Mouse (Mus musculus) cerebellum, postnatal 36 days (tissue): ENCODE data around the gene Itgad.
"Not testable (repeated sequence)": the region's sequence is repeated elsewhere in the genome, so short reads cannot be mapped to it uniquely, and the experiment has no call there.

Experiments used
- DNase-seq, 2 experiments: peaks; one replicate each; pipeline ENCODE4 v3.0.0; 2021 to 2022; ENCODE audit warnings: mixed read lengths in 2 of 2

Gene Itgad

GRCm38 (mm10) chr7:128154076-128154475 is at the start of gene Itgad:
Gene Itgad (plus strand): TSS chr7:128154376.
- DNase-seq = no peak

DNA sequence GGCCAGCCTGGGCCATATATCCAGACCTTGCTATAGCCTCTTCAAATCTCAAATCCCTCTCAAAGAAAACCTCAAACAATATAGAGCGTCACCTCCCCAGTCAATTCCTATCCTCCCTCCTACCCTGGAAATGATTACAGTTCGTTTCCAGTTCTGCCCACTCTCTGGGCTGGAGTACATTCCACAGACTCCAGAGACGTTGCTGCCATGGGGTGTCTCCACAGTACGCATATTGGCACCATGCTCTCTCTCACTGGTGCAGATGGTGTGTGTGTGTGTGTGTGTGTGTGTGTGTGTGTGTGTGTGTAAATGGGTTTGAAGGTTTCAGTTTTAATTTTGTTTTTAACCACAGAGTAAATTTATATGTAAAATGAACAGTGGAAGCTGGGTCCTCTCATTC is 48.9 kb upstream of the Itgad start:
- no peak for DNase-seq

GRCm38 (mm10) chr7:128107462-128107861 is 46.7 kb upstream of the Itgad start:
- DNase-seq = no peak

DNA sequence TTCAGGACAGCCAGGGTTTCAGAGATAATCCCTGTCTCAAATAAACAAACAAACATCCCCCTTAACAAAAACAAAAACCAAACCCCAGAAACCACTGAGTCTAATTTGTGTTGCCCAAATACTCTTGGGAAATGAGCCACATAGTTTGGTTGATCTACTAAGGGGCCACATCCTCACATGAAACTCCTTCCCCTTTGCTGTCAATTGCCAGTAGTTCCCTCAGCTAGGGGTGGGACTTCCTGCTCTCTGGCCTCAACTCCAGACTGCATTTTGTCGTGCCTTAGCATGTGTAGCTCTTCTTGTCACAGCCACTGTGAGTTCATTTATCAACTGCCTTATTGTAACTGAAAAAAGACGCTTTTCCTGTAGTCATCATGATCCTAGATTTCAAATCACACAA is 43.9 kb upstream of the Itgad start:
- no peak for DNase-seq

DNA sequence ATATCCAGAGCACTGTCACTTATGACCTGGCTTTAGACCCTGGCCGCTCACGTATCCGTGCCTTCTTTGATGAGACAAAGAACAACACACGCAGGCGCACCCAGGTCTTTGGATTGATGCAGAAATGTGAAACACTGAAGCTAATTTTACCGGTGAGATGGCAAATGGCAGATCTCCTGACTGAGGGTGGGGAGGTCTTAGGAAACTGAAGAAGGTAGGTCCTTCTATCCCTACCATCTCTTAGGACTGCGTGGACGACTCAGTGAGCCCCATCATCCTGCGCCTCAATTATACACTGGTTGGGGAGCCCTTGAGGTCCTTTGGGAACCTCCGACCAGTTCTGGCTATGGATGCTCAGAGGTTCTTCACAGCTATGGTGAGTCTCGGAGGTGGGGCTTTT is 42.0 kb upstream of the Itgad start:
- DNase-seq = no peak

- no peak for DNase-seq
Observed at GRCm38 (mm10) chr7:128114371-128115105, 39.6 kb upstream of the Itgad start.

GRCm38 (mm10) chr7:128115211-128115958 is 38.8 kb upstream of the Itgad start:
- DNase-seq = no peak

GRCm38 (mm10) chr7:128116396-128116795 is 37.8 kb upstream of the Itgad start:
- no peak for DNase-seq

DNA sequence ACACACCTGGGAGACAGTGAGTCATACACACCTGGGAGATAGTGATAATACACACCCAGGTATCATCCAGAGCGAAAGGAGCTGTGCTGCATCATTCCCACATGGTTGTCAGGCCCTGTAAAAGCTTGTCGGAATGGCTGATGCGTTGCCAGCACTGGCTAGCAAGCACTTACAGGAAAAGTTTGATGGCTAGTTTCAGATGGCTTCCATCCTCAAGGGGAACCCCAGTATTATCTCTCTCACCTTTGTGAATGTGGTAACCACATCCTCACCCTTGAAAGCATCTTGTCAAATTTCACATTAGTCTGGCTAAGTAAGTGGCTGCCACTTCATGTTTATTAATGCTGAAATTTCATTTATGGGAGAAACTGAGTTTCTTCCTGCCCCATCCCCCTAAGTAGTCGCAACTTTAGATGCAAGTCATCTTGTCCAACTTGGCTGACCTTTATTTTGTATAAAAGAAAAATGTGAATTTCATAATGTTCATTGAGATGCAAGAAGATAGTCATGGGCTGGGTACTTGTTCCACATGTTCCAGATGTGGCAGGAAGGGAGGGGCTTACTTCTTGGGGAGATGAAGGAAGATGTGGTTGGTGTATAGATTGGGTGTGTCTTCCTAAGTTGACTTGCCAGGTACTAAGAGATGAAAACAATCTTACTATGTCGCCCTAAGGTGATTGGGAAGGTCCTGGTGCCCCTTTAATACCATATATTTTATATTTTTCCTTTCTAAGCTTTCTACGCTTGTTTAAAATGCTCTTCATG is 34.3 kb upstream of the Itgad start:
- DNase-seq = no peak

- no peak for DNase-seq
Observed at GRCm38 (mm10) chr7:128128741-128129720, 25.1 kb upstream of the Itgad start, which contains the start of gene Itgax. Gene Itgax (plus strand): TSS chr7:128129547.

GRCm38 (mm10) chr7:128132148-128132547 is 22.0 kb upstream of the Itgad start:
- DNase-seq = no peak

GRCm38 (mm10) chr7:128133596-128133995 is 20.6 kb upstream of the Itgad start:
- no peak for DNase-seq

DNA sequence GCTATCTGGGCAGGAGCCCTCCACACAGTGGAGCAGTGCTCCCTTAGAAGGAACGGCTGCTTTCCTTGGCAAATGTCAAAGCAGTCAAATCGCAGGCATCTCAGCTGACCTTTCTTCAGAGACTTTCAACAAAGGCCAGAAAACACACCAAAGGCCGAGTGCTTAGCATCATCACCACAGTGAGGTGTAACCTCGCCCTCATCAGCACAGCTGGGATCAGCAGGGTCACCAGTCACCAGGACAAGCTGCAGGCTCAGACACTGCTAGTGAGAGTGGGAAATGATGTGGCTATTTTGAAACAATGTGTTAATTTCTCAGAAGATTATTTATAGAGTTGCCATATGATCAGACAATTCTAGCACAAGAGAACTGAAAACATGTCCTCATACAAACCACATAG is 17.2 kb upstream of the Itgad start:
- DNase-seq = no peak

- DNase-seq = peak; percentile 21 to 30
Observed at GRCm38 (mm10) chr7:128139611-128140010, 14.6 kb upstream of the Itgad start.

GRCm38 (mm10) chr7:128150970-128151369 is 3.2 kb upstream of the Itgad start:
- no peak for DNase-seq

DNA sequence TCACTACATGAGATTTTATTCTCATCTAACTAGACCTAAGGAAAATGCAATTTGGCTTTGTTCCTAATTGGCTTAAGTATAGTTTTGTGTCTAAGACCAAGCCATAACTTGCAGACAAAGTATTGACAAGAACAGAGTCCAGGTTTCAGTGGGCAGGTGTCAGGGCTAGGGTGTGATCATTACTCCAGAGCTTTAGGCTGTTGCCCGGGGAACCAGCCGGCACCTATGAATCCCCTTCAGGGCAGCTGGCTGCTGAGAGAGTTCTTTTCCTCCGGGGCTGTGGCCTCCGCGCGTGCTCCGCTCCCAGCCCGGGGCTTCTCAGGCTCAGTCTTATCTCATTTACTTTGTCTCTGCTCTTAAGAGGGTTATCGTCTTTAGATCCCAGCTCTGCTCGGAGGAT is 748 bp downstream of the Itgad start:
- no peak for DNase-seq

DNA sequence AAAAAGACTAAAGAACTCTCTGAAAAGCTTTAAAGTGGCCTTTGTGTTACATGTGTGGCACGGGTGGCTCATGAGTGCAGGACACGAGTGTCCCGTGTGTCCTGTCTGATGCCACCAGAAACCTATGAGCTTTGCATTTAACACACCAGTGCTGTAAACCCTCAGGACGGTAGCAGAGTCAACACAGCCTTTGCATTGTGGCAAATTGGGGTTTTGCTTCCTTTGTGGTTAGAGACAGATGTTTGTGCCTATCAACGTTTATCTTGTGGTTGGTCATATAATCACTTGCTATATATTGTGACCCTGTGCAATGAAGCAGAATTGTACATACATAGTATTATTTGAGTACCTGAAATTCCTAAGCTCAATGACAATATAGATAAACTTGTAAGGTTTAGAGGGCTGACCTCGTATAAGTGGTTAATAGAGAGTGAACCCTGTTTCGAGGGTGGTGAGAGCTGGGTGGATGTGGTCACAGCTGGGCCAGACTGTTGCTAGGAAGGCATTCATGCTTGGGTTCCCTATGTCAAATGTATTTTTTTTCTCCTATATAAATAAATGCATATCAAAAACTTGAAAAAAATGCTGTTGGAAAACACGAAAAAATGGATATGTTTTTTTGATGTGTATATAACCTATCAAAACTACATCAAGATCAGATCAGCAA is 4.6 kb downstream of the Itgad start:
- not testable (repeated sequence) for DNase-seq

GRCm38 (mm10) chr7:128164001-128164400 is 9.8 kb downstream of the Itgad start:
- no peak for DNase-seq

DNA sequence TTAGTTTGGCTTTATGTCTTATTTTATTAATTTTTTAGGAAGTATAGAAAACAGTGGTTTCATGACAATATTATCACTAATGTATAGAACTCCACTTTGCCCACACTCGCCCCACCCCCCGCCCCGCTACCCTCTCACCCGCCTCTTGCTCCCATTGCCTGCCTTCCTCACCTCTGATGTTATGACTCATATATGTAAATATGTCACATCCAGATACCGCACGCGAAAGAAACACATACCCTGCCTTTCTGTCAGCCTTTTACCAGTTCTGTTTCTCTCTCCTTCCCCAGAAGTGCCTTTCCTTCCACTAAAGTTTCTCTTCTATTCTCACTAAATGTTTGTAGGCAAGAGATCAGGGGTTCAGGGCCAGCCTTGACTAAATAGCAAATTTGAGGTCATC is 12.2 kb downstream of the Itgad start:
- DNase-seq = no peak

GRCm38 (mm10) chr7:128169996-128170395 is 15.8 kb downstream of the Itgad start:
- no peak for DNase-seq

DNA sequence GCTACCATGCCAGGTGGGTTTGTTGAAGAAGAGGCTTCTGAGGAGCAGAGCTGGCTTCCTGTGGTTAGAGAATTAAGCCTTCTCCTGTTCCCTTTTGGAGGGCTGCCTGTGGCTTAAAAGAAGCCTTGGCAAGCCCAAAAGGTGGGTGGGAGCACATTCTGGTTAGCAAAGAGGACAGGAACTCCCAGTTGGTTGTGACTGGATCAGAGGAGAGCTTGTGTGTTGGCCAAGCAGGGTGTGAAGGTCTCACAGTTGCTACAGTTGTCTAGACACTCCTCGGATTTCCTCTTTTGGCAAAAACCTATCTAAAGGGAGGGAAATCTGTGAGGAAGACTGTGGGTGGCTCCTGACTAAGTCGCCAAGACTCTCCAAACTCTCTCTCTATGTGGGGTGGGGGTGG is 24.2 kb downstream of the Itgad start:
- no peak for DNase-seq

- DNase-seq = no peak
Observed at GRCm38 (mm10) chr7:128180126-128180525, 25.9 kb downstream of the Itgad start.
